Mouse (Mus musculus): Measurements from ENCODE around the gene Tspan14.

- no peak for TF ChIP-seq CTCF (IDR thresholded peaks at IDR 0.05; ENCODE audit: low read depth, low read length)
- TF ChIP-seq POLR2A (IDR thresholded peaks at IDR 0.05; ENCODE audit: extremely low read depth, insufficient read depth, low read length): no peak
Observed at GRCm38 (mm10) chr14:40889704-40890103, 76.9 kb downstream of the Tspan14 start.
